Mouse (Mus musculus) embryo, embryonic 11.5 days (tissue): ENCODE results near the gene Trpc1.

Experiments used
- DNase-seq: peaks from one replicate; pipeline ENCODE4 v3.0.0-alpha.2; 2012; ENCODE audit warnings: low read depth, low spot score

The Trpc1 gene

GRCm38 (mm10) chr9:95696581-95696980 is 53.6 kb downstream of the Trpc1 start:
- no peak for DNase-seq

GRCm38 (mm10) chr9:95695023-95695422 is 55.2 kb downstream of the Trpc1 start:
- no peak for DNase-seq

GRCm38 (mm10) chr9:95694526-95694925 is 55.6 kb downstream of the Trpc1 start:
- DNase-seq: no peak

DNA sequence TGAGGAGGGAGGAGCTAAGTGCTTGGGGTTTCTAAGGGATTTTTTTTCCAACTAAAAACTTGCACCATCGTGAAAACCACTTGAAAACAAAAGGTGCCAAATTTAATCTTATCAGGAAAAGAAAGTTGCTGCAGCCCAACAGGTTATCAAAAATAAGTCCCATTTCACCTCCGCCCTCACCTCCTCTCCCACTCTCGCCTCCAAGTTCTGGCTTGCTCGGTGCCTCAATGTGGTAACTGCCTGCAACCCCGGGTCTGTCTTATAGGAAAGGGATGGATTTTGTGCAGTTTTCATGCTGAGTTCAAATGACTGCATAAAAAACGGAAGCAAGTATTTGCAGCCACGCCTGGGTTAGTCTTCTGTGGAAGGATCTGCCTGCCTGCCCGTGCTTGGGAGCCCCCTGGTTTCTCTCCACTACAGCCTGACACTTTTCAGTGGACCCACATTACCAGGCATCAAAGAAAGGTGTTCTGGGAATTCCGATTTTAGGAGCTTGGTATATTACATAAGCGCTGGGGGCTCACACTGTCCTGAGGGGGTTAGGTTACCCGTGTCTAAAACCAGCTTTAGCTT is 56.6 kb downstream of the Trpc1 start:
- no peak for DNase-seq

DNA sequence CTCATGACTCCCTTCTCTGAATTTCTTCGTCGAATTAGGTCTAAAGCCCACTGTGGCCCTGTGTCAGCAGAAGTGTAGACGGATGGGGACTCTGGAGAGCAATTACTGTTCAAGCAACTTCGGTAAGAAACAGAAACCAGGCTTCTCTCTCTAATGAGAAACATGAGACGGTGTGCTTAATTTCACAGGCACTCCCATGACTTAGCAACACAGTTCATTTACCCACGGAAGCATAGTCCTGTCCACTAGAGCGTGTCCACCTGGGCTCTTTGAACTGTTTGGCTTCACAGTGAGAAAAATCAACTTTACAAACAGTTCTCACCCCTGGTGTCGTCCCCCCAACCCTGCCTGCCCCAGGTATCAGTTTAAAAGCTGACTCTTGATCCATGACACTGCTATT is 57.4 kb downstream of the Trpc1 start:
- DNase-seq: no peak

DNA sequence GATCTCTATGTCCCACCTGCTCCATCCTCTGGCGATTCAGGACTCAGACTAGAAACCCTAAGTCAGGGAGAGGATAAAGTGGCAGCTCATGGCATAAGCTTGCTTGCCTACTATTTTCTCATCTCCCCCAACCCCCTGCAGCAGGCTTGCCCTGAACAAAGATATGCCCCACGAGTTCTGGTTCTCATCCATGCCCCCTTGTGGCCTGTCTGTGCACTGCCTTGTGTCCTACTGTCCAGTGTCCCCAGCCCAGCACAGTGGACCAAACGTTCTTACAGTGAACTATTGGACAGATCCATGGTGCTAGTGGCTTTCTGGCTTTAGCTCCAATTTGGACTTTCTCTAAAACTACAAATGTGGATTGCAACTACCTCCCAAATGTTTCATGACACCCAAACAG is 62.1 kb downstream of the Trpc1 start:
- no peak for DNase-seq

DNA sequence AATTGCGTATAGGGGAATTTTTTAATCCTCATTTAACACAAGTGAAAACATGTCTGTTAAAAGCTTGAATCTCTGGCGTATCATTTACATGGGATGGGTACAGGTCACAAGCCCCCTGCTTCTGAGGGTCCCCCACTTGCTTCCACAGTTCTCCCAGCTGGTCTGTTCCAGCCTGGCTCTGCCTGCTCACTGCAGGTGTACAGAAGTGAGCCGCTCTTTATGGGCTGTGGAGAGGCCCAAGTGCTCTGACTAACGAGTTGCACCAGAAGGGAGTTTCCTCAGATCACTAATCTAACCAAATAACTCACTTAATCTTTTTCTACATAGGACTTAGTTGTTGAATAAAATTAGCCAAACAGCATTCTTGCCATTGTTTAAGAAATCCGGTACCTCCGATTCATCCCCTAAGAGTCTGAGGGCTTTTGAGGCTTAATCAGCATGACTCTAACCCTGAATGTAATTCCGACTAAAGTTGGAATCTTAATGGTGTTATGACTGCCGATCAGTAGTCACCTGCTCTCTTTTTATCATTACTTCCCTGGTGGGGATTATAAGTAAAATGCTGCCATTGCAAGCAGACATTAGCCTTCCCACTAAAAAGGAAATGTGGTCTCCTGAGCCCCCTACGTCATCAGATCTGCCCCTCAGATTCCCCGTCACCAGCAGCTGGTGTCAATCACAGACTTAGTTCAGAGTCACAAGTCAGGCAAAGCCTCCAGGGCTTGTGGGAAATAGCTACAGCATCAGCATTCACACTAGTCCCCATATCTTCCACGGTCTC is 64.3 kb downstream of the Trpc1 start:
- no peak for DNase-seq

- no peak for DNase-seq
Measured at GRCm38 (mm10) chr9:95680691-95681090, 69.5 kb downstream of the Trpc1 start.

GRCm38 (mm10) chr9:95679966-95680365 is 70.2 kb downstream of the Trpc1 start:
- DNase-seq: no peak

- no peak for DNase-seq
Measured at GRCm38 (mm10) chr9:95676021-95676420, 74.2 kb downstream of the Trpc1 start.

DNA sequence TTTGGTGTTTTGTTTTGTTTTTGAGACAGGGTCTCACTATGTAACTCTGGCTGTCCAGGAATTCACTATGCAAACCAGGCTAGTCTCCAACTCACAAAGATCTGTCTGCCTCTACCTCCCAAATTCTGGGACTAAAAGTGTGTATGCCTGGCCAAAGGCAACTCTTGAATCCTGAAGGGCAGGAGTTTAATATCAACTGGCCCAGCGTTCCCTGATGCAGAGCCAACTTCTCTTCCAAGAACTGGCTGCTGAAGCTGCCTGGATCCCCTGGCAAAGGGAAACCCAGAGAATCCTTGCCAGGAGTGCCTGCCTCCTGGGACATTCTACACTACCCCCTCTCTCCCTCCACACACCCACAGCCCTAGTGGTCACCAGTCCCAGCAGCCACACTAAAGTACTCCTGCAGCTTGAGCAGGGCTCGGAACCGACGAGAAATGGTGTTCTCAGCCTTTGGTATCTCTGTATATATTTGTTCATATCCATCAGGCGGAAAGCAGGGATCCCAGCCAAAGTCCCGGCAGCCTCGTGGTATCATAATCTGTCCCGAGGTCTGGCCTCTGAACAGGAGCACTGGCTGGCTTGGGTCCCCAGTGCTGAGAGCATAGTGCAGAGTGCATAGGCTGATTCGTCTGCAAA is 75.0 kb downstream of the Trpc1 start:
- DNase-seq: no peak

- DNase-seq: no peak
Measured at GRCm38 (mm10) chr9:95672760-95673159, 77.4 kb downstream of the Trpc1 start.

DNA sequence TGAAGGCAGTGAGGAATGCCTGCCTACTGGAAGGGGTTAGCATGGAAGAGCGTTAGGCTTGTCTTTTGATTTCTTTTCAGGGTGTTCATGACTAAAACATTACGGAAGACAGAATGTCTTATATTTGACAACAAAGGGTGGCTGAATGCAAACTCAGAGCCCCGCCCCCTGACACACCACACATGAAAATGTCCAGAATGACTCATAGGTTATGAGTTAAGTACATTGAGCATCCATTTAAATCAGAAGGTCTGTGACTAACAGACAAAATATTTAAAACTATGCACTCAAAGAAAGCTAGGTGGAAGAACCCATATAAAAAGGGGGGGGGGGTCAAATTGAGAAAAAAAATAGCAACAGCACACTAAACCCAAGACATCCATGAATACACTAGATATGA is 77.8 kb downstream of the Trpc1 start:
- no peak for DNase-seq

GRCm38 (mm10) chr9:95668306-95668705 is 81.9 kb downstream of the Trpc1 start:
- no peak for DNase-seq

- DNase-seq: no peak
Measured at GRCm38 (mm10) chr9:95667836-95668235, 82.3 kb downstream of the Trpc1 start.

DNA sequence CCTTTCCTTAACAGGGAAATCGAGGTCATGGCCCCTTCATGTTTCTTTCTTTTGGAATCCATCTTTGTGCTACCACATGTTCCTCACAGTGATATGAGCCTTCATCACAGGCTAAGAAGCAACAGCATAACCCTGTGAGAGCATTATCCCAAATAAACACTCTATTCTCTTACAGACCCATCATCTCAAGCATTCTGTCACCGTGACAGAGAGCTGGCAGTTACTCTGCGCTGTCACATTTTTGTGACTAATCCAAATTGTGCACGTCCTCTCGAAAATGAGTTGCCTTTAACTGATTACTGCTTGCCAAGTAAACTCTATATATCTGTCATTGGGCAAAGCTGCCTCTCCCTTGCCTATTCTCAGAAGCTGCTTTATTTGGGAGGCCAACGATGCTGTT is 84.3 kb downstream of the Trpc1 start:
- no peak for DNase-seq

DNA sequence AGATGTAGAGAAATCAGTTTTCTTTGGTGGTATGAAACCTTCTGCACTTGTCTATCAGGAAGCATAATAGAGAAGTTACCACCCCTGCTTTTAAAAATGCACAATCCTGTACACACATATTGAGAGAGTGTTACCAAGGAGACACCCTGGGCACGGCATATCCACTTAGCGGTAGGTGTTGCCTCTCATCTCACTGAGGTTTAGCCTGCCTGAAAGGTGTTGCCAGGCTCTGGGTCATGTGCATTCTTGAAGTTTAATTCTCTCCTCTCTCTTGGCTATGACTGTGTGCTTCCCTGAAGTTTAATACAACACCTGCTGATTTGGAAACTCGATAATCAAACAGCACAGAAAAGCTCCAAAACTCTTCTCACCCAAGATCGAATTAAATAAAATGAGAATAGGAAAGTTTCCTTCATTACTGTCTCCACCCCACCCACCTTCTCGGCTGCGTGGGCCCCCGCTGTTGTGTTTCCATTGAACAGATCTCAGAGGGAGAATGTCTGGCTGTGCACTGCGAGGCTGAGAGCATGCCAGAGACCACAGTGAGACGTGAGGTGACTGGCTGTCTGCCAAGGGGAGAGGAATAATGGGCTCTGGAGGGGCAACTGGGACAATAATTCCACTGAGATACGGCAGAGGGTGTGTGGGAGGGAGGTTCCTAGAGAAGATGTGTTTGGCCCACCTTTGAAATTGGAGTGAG is 85.7 kb downstream of the Trpc1 start:
- no peak for DNase-seq

DNA sequence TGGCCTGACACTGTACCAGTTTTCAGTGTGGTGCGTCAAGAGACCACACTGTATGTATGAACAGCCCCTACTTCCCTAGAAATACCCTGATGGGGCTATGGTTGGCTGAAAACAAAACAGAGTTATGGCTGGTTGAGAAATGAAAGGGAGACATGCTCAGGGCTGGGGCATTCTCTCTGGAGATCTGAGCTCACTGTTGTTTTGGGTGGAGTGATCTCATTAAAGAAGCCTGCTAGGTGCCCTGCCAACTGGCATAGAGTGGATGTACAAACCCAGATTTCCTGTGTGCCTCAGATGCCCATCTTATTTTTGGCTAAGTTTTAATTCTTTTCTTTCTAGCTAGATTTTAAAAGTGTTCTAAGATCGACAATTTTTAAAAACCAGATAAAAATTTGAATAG is 92.2 kb downstream of the Trpc1 start:
- DNase-seq: no peak
